Mouse (Mus musculus): ENCODE results near the gene Etv5. TPM values are rescaled to one million over a fixed set of nuclear protein-coding genes. Genes with fewer than 3 reads are reported as not detected.

The Etv5 gene
- polyA plus RNA-seq, 1 experiment from 2014 or later = 30.6 TPM

GRCm38 (mm10) chr16:22461728-22462127, 22.2 kb upstream of the Etv5 start:
- no peak for DNase-seq (ENCODE audit: low spot score)
- Histone ChIP-seq H3K4me2 (ENCODE audit: low read depth, low read length) (no peak overlapping the region), H3K4me3 (ENCODE audit: low read depth, low read length) (no peak overlapping the region), H3K4me1 (ENCODE audit: control insufficient read depth, insufficient read depth, low read length) (no peaks in the 10 kb centered on the region), H3K27ac (replicated peaks; ENCODE audit: low read depth, low read length) (no peak overlapping the region), H3K27me3 (ENCODE audit: control insufficient read depth, insufficient read depth, low read length) (no peaks in the 10 kb centered on the region), H3K9me3 (replicated peaks; ENCODE audit: control insufficient read depth, low read length) (no peaks in the 10 kb centered on the region), H3K36me3 (replicated peaks; ENCODE audit: control insufficient read depth, insufficient read depth, low read depth, low read length) (no peaks in the 10 kb centered on the region), H3K9ac (replicated peaks; ENCODE audit: low read length) (no peak overlapping the region)
- WGBS = 67% methylated on average over 6 of the region's 6 CpGs
- ATAC-seq (replicated peaks; ENCODE audit: insufficient number of reproducible peaks, low FRiP score, low TSS enrichment, low read depth) = no peak

GRCm38 (mm10) chr16:22460960-22461359, 21.4 kb upstream of the Etv5 start:
- H3K9me3 ChIP-seq (replicated peaks; ENCODE audit: control insufficient read depth, low read length) = no peaks in the 10 kb centered on the region
- no peaks in the 10 kb centered on the region for H3K4me1 ChIP-seq (ENCODE audit: control insufficient read depth, insufficient read depth, low read length)
- H3K4me2 ChIP-seq (ENCODE audit: low read depth, low read length) = no peak overlapping the region
- no peaks in the 10 kb centered on the region for H3K27me3 ChIP-seq (ENCODE audit: control insufficient read depth, insufficient read depth, low read length)
- ATAC-seq (replicated peaks; ENCODE audit: insufficient number of reproducible peaks, low FRiP score, low TSS enrichment, low read depth) (no peak), DNase-seq (ENCODE audit: low spot score) (no peak)
- H3K9ac ChIP-seq (replicated peaks; ENCODE audit: low read length) = no peak overlapping the region
- H3K36me3 ChIP-seq (replicated peaks; ENCODE audit: control insufficient read depth, insufficient read depth, low read depth, low read length) = no peaks in the 10 kb centered on the region
- H3K4me3 ChIP-seq (ENCODE audit: low read depth, low read length) = no peak overlapping the region
- WGBS = 67% methylated on average over 1 of the region's 1 CpGs
- H3K27ac ChIP-seq (replicated peaks; ENCODE audit: low read depth, low read length) = no peak overlapping the region

GRCm38 (mm10) chr16:22452082-22452481, 12.6 kb upstream of the Etv5 start:
- Histone ChIP-seq H3K4me2 (ENCODE audit: low read depth, low read length) (no peak overlapping the region), H3K27me3 (ENCODE audit: control insufficient read depth, insufficient read depth, low read length) (no peaks in the 10 kb centered on the region), H3K4me3 (ENCODE audit: low read depth, low read length) (no peak overlapping the region), H3K4me1 (ENCODE audit: control insufficient read depth, insufficient read depth, low read length) (no peaks in the 10 kb centered on the region), H3K9me3 (replicated peaks; ENCODE audit: control insufficient read depth, low read length) (no peaks in the 10 kb centered on the region), H3K9ac (replicated peaks; ENCODE audit: low read length) (no peak overlapping the region), H3K27ac (replicated peaks; ENCODE audit: low read depth, low read length) (no peak overlapping the region), H3K36me3 (replicated peaks; ENCODE audit: control insufficient read depth, insufficient read depth, low read depth, low read length) (no peaks in the 10 kb centered on the region)
- ATAC-seq (replicated peaks; ENCODE audit: insufficient number of reproducible peaks, low FRiP score, low TSS enrichment, low read depth) = no peak
- no peak for DNase-seq (ENCODE audit: low spot score)
- WGBS = 88% methylated on average over 9 of the region's 9 CpGs

GRCm38 (mm10) chr16:22448093-22448492, 8.6 kb upstream of the Etv5 start:
- DNase-seq (ENCODE audit: low spot score) (no peak), ATAC-seq (replicated peaks; ENCODE audit: insufficient number of reproducible peaks, low FRiP score, low TSS enrichment, low read depth) (no peak)
- no peaks in the 10 kb centered on the region for H3K9me3 ChIP-seq (replicated peaks; ENCODE audit: control insufficient read depth, low read length)
- H3K27me3 ChIP-seq (ENCODE audit: control insufficient read depth, insufficient read depth, low read length) = no peaks in the 10 kb centered on the region
- WGBS = 81% methylated on average over 6 of the region's 6 CpGs
- no peak overlapping the region for H3K4me3 ChIP-seq (ENCODE audit: low read depth, low read length)
- H3K9ac ChIP-seq (replicated peaks; ENCODE audit: low read length) = no peak overlapping the region
- H3K4me2 ChIP-seq (ENCODE audit: low read depth, low read length) = no peak overlapping the region
- H3K4me1 ChIP-seq (ENCODE audit: control insufficient read depth, insufficient read depth, low read length) = no peaks in the 10 kb centered on the region
- H3K27ac ChIP-seq (replicated peaks; ENCODE audit: low read depth, low read length) = no peak overlapping the region
- H3K36me3 ChIP-seq (replicated peaks; ENCODE audit: control insufficient read depth, insufficient read depth, low read depth, low read length) = no peaks in the 10 kb centered on the region

GRCm38 (mm10) chr16:22444786-22445185, 5.3 kb upstream of the Etv5 start:
- Histone ChIP-seq H3K9ac (replicated peaks; ENCODE audit: low read length) (no peak overlapping the region), H3K4me1 (ENCODE audit: control insufficient read depth, insufficient read depth, low read length) (no peaks in the 10 kb centered on the region; the same call in 1 of the 2 replicates), H3K9me3 (replicated peaks; ENCODE audit: control insufficient read depth, low read length) (no peaks in the 10 kb centered on the region), H3K27me3 (ENCODE audit: control insufficient read depth, insufficient read depth, low read length) (no peaks in the 10 kb centered on the region), H3K4me3 (ENCODE audit: low read depth, low read length) (no peak overlapping the region), H3K36me3 (replicated peaks; ENCODE audit: control insufficient read depth, insufficient read depth, low read depth, low read length) (no peaks in the 10 kb centered on the region), H3K27ac (replicated peaks; ENCODE audit: low read depth, low read length) (no peak overlapping the region), H3K4me2 (ENCODE audit: low read depth, low read length) (no peak overlapping the region)
- 56% methylated on average over 6 of the region's 6 CpGs for WGBS
- DNase-seq (ENCODE audit: low spot score) (no peak), ATAC-seq (replicated peaks; ENCODE audit: insufficient number of reproducible peaks, low FRiP score, low TSS enrichment, low read depth) (no peak)

- no peaks in the 10 kb centered on the region for H3K27me3 ChIP-seq (ENCODE audit: control insufficient read depth, insufficient read depth, low read length)
- H3K4me3 ChIP-seq (ENCODE audit: low read depth, low read length) = no peak overlapping the region
- DNase-seq (ENCODE audit: low spot score) = no peak
- H3K9ac ChIP-seq (replicated peaks; ENCODE audit: low read length) = no peak overlapping the region
- no peak overlapping the region for H3K27ac ChIP-seq (replicated peaks; ENCODE audit: low read depth, low read length)
- H3K4me1 ChIP-seq (ENCODE audit: control insufficient read depth, insufficient read depth, low read length) = no peaks in the 10 kb centered on the region; the same call in 1 of the 2 replicates
- H3K4me2 ChIP-seq (ENCODE audit: low read depth, low read length) = no peak overlapping the region
- no peak for ATAC-seq (replicated peaks; ENCODE audit: insufficient number of reproducible peaks, low FRiP score, low TSS enrichment, low read depth)
- 24% methylated on average over 7 of the region's 7 CpGs for WGBS
- H3K36me3 ChIP-seq (replicated peaks; ENCODE audit: control insufficient read depth, insufficient read depth, low read depth, low read length) = no peaks in the 10 kb centered on the region
- no peaks in the 10 kb centered on the region for H3K9me3 ChIP-seq (replicated peaks; ENCODE audit: control insufficient read depth, low read length)
Measured at GRCm38 (mm10) chr16:22442202-22442601, 2.7 kb upstream of the Etv5 start.

- Histone ChIP-seq H3K4me2 (ENCODE audit: low read depth, low read length) (no peak overlapping the region), H3K36me3 (replicated peaks; ENCODE audit: control insufficient read depth, insufficient read depth, low read depth, low read length) (no peaks in the 10 kb centered on the region), H3K9me3 (replicated peaks; ENCODE audit: control insufficient read depth, low read length) (no peaks in the 10 kb centered on the region), H3K27me3 (ENCODE audit: control insufficient read depth, insufficient read depth, low read length) (no peaks in the 10 kb centered on the region), H3K9ac (replicated peaks; ENCODE audit: low read length) (no peak overlapping the region), H3K4me3 (ENCODE audit: low read depth, low read length) (no peak overlapping the region), H3K27ac (replicated peaks; ENCODE audit: low read depth, low read length) (no peak overlapping the region), H3K4me1 (ENCODE audit: control insufficient read depth, insufficient read depth, low read length) (no peaks in the 10 kb centered on the region; the same call in 1 of the 2 replicates)
- 84% methylated on average over 4 of the region's 4 CpGs for WGBS
- DNase-seq (ENCODE audit: low spot score) (no peak), ATAC-seq (replicated peaks; ENCODE audit: insufficient number of reproducible peaks, low FRiP score, low TSS enrichment, low read depth) (no peak)
Measured at GRCm38 (mm10) chr16:22441317-22441716, 1.8 kb upstream of the Etv5 start.

GRCm38 (mm10) chr16:22440269-22440668, 750 bp upstream of the Etv5 start:
- Histone ChIP-seq H3K4me3 (ENCODE audit: low read depth, low read length) (peak overlapping the region; percentile 36), H3K9me3 (replicated peaks; ENCODE audit: control insufficient read depth, low read length) (no peaks in the 10 kb centered on the region), H3K27ac (replicated peaks; ENCODE audit: low read depth, low read length) (no peak overlapping the region; the same call in 1 of the 2 replicates), H3K27me3 (ENCODE audit: control insufficient read depth, insufficient read depth, low read length) (no peaks in the 10 kb centered on the region), H3K9ac (replicated peaks; ENCODE audit: low read length) (peak overlapping the region; percentile 46), H3K36me3 (replicated peaks; ENCODE audit: control insufficient read depth, insufficient read depth, low read depth, low read length) (no peaks in the 10 kb centered on the region), H3K4me2 (ENCODE audit: low read depth, low read length) (peak overlapping the region; percentile 67), H3K4me1 (ENCODE audit: control insufficient read depth, insufficient read depth, low read length) (no peaks in the 10 kb centered on the region; the same call in 1 of the 2 replicates)
- 1% methylated on average over 18 of the region's 18 CpGs for WGBS
- DNase-seq (ENCODE audit: low spot score) (peak; percentile 64), ATAC-seq (replicated peaks; ENCODE audit: insufficient number of reproducible peaks, low FRiP score, low TSS enrichment, low read depth) (no peak)

All from embryonic facial prominence, embryonic 11.5 days (tissue).